Mouse (Mus musculus) thymus, adult 2 months (tissue): Measurements from ENCODE around the gene Ldb2.

Source experiments
- CTCF ChIP-seq: fragments of 200-500 bp; IDR thresholded peaks from 2 replicates; pipeline ENCODE4 v1.5.1; 2012; ENCODE audit warnings: mild to moderate bottlenecking, control low read depth, low read length, moderate library complexity, borderline replicate concordance; ENCODE audit not compliant: control insufficient read depth, poor library complexity, insufficient read depth; ENCODE audit errors: extremely low read depth
- POLR2A ChIP-seq: fragments of 200-500 bp; IDR thresholded peaks from 2 replicates; pipeline ENCODE4 v1.6.1; 2012; ENCODE audit warnings: mild to moderate bottlenecking, low read length, control low read depth, moderate library complexity; ENCODE audit not compliant: control insufficient read depth, poor library complexity, insufficient read depth; ENCODE audit errors: extremely low read depth

GRCm38 (mm10) chr5:44736366-44736765, 63.1 kb downstream of the Ldb2 start:
- no peak for TF ChIP-seq CTCF
- TF ChIP-seq POLR2A = no peak
